Mouse (Mus musculus) myocyte (in vitro differentiated cells): ENCODE measurements around the gene 6430571L13Rik. TPM values are rescaled to one million over a fixed set of nuclear protein-coding genes. Genes with fewer than 3 reads are reported as not detected.

ENCODE experiments used
- H3K27me3 ChIP-seq: one replicate; pipeline ENCODE4 v1.6.1; 2011; ENCODE audit not compliant: control insufficient read depth, insufficient read depth, insufficient read length
- H3K36me3 ChIP-seq: one replicate; pipeline ENCODE4 v1.6.1; 2011; ENCODE audit not compliant: control insufficient read depth, insufficient read depth
- H3K4me2 ChIP-seq: one replicate; pipeline ENCODE4 v1.6.1; 2011; ENCODE audit warnings: low read depth, control low read depth
- H3K4me3 ChIP-seq: one replicate; pipeline ENCODE4 v1.5.1; 2011; ENCODE audit warnings: mild to moderate bottlenecking, control low read depth, moderate library complexity
- H3K79me2 ChIP-seq: one replicate; pipeline ENCODE4 v1.6.1; 2011; ENCODE audit not compliant: control insufficient read depth, insufficient read depth
- H3ac ChIP-seq: one replicate; pipeline ENCODE4 v1.6.1; 2011; ENCODE audit not compliant: control insufficient read depth, insufficient read length
- CEBPB ChIP-seq: IDR thresholded peaks from 2 replicates; pipeline ENCODE4 v1.6.1; 2011; ENCODE audit warnings: mild to moderate bottlenecking, moderate library complexity; ENCODE audit not compliant: poor library complexity, insufficient read depth, severe bottlenecking
- E2F4 ChIP-seq: IDR thresholded peaks from one replicate; pipeline ENCODE4 v1.6.1; 2011; ENCODE audit warnings: mild to moderate bottlenecking, control low read depth, moderate library complexity; ENCODE audit not compliant: insufficient read depth
- MAX ChIP-seq: IDR thresholded peaks from one replicate; pipeline ENCODE4 v1.6.1; 2011; ENCODE audit warnings: low read depth, mild to moderate bottlenecking, control low read depth
- MYOD1 ChIP-seq, 3 experiments: IDR thresholded peaks; one replicate each; pipeline ENCODE4 v1.6.1; 2011; ENCODE audit warnings: control low read depth in 2 of 3, low read depth in 2 of 3, mild to moderate bottlenecking in 2 of 3, moderate library complexity in 1 of 3; ENCODE audit not compliant: insufficient read length in 2 of 3, control insufficient read depth in 1 of 3
- MYOG ChIP-seq, 3 experiments: IDR thresholded peaks; one replicate each; pipeline ENCODE4 v1.6.1; 2011; ENCODE audit warnings: control low read depth in 2 of 3, low read depth in 2 of 3, mild to moderate bottlenecking in 2 of 3; ENCODE audit not compliant: insufficient read length in 2 of 3, control insufficient read depth in 1 of 3, insufficient read depth in 1 of 3
- POLR2A ChIP-seq: IDR thresholded peaks from one replicate; pipeline ENCODE4 v1.6.1; 2011; ENCODE audit warnings: low read depth, mild to moderate bottlenecking, control low read depth, moderate library complexity; ENCODE audit not compliant: insufficient read length
- POLR2AphosphoS2 ChIP-seq: IDR thresholded peaks from one replicate; pipeline ENCODE4 v1.6.1; 2011; ENCODE audit warnings: low read depth, control low read depth; ENCODE audit not compliant: insufficient read length
- REST ChIP-seq: IDR thresholded peaks from one replicate; pipeline ENCODE4 v1.6.1; 2011; ENCODE audit warnings: mild to moderate bottlenecking, control low read depth, moderate library complexity; ENCODE audit not compliant: insufficient read depth, insufficient read length
- SRF ChIP-seq: IDR thresholded peaks from one replicate; pipeline ENCODE4 v1.6.1; 2011; ENCODE audit warnings: low read depth; ENCODE audit not compliant: control insufficient read depth, insufficient read length
- TCF12 ChIP-seq: IDR thresholded peaks from one replicate; pipeline ENCODE4 v1.6.1; 2011; ENCODE audit warnings: mild to moderate bottlenecking, control low read depth; ENCODE audit not compliant: poor library complexity, insufficient read depth, severe bottlenecking
- TCF3 ChIP-seq: IDR thresholded peaks from one replicate; pipeline ENCODE4 v1.6.1; 2011; ENCODE audit warnings: low read depth, control low read depth; ENCODE audit not compliant: insufficient read length
- USF1 ChIP-seq: IDR thresholded peaks from one replicate; pipeline ENCODE4 v1.6.1; 2011; ENCODE audit warnings: low read depth, mild to moderate bottlenecking, control low read depth, moderate library complexity
- polyA plus RNA-seq: library from polyadenylated mRNA; unstranded; fragments of >200 nt; fragmentation: generic; extraction: Trizol; gene quantifications from one replicate; pipeline ENCODE4 v1.2.1, GENCODE M21; 2012; ENCODE audit warnings: missing spikeins

6430571L13Rik gene
- polyA plus RNA-seq, 1 experiment: 0.38 TPM

DNA sequence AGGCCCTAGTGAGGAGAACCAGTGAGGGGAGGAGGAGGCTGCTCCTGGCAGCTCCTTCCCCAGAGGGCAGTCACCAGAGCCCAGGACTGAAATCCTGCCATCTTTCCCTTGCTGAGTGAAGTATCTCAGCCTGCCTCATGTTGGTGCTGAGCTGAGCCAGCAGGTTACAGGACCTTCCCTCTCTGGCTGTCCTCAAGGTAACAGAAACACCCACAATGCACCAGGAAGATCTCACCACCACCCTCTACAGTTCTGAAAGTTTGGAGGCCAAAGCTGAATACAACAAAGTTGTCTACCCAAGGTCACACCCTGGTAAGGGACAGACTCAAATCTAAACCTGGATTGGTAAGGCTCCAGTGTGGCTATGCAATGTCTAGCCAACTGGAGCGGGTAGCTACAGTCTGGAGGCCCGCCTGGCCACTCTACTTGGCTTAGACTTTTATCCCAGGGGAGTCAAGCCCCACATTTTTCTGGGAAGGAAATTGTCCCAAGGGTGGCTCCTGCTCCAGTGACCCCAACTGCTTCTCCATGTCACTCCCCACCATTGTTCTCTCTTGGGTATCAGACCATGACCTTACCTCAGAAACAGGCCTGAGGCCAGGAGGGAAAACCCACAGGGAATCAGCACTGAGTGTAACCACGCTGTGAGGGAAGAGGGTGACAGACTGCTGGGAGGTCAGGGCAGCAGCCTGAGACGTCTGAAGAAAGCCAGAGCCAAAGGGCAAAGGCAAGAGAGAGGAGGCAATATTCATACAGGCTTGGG is 15.4 kb upstream of the 6430571L13Rik start:
- H3K79me2 ChIP-seq: no peaks in the 10 kb centered on the region
- no peak overlapping the region for H3K4me2 ChIP-seq
- no peak for TF ChIP-seq MYOD1 (IDR thresholded peaks at IDR 0.05; ENCODE audit: control insufficient read depth in 1 of 3, insufficient read length in 2 of 3, low read depth in 2 of 3)
- TF ChIP-seq MAX: no peak
- TF ChIP-seq SRF: no peak
- TF ChIP-seq USF1: no peak
- no peak for TF ChIP-seq POLR2A
- no peak for TF ChIP-seq REST
- TF ChIP-seq MYOG (IDR thresholded peaks at IDR 0.05; ENCODE audit: control insufficient read depth in 1 of 3, insufficient read depth in 1 of 3, insufficient read length in 2 of 3, low read depth in 2 of 3): no peak
- no peaks in the 10 kb centered on the region for H3K36me3 ChIP-seq
- no peak overlapping the region for H3ac ChIP-seq
- no peaks in the 10 kb centered on the region for H3K27me3 ChIP-seq
- no peak overlapping the region for H3K4me3 ChIP-seq

DNA sequence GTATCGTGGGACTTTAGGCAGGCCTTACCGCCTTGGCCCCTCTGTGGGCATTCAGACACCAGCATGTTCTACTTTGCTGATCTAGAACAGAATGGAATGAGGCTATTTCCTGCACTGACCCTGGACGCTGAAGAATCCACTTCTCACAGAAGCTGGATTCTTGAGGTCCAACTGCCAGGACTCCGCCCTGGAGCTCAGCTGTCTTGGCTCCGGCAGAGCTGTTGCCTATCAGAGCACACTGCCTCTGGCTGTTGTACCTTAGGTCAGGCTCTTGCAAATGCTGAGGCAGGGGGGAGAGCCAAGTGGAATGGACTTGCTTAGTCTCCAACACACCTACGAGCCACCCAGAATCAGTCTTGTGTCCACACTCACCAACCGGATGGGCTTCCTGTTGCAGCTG is 14.5 kb upstream of the 6430571L13Rik start:
- TF ChIP-seq MYOD1 (IDR thresholded peaks at IDR 0.05; ENCODE audit: control insufficient read depth in 1 of 3, insufficient read length in 2 of 3, low read depth in 2 of 3) (peak in 2 of 3 experiments; percentile 53 to 67), POLR2A (no peak), CEBPB (no peak), MYOG (IDR thresholded peaks at IDR 0.05; ENCODE audit: control insufficient read depth in 1 of 3, insufficient read depth in 1 of 3, insufficient read length in 2 of 3, low read depth in 2 of 3) (peak; percentile 38 to 90 (median 57))

DNA sequence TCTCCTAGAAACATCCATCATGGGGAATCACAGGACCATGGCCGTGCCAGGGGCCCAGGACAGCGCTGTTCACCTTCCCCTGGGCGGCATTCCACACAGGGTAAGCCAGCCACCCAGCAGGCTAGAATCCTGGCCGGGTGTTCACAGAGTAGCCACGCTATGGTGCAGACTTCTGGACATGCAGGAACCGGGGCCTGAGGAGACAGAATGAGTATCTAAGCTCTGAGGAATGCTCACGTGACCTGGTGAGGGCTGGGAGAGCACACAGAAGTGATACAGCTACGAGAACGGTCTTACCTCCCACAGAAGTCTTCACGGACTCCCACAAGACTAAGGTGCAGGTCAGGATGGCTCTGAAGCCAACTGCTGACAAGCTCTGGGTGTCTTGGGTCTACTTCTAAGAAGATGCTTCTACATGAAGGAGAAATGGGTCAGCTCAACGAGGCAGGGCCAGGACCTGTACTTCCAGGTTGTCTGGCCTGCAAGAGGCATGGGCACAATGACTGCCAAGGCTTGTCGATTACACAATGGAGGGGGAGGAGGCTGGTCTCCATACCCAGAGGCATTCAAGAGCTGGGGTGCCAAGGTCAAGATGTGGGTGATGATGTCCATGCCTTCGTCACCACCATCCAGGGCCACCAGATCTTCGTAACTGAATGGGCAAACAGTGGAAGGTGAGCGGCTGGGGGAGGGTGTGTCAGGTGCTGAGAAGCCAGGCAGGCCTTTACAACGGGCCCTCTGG is 12.4 kb upstream of the 6430571L13Rik start:
- Histone ChIP-seq H3ac (no peak overlapping the region), H3K79me2 (no peaks in the 10 kb centered on the region), H3K4me3 (no peak overlapping the region), H3K4me2 (no peak overlapping the region), H3K27me3 (no peaks in the 10 kb centered on the region), H3K36me3 (no peaks in the 10 kb centered on the region)
- no peak for TF ChIP-seq MYOG (IDR thresholded peaks at IDR 0.05; ENCODE audit: control insufficient read depth in 1 of 3, insufficient read depth in 1 of 3, insufficient read length in 2 of 3, low read depth in 2 of 3)
- no peak for TF ChIP-seq MAX
- no peak for TF ChIP-seq TCF12

More for the DNA sequence above, 14.5 kb upstream of the 6430571L13Rik start:
- Histone ChIP-seq H3K4me2 (no peak overlapping the region), H3K36me3 (no peaks in the 10 kb centered on the region), H3K27me3 (no peaks in the 10 kb centered on the region), H3ac (no peak overlapping the region), H3K4me3 (no peak overlapping the region), H3K79me2 (no peaks in the 10 kb centered on the region)

DNA sequence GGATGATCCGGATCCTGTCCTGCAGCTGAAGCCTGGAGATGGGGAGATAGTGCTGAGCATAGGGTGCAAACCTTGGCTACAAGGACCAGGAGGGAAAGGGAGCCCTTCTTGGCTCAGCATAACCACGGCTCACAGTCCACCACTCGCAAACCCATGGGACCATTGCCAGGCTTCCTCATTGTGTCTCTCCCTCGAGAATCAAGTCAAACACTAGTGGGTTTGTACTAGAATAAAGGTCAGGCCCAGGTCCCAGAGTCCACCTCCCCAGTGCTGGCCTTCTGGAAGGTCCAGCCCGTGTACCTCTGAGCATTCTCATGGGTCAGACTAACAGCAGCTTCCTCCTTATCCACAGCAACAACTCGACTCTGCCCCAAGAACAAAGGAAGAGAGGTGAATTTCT is 9.6 kb upstream of the 6430571L13Rik start:
- no peak overlapping the region for H3ac ChIP-seq
- TF ChIP-seq TCF3 (no peak), POLR2A (no peak), MYOD1 (IDR thresholded peaks at IDR 0.05; ENCODE audit: control insufficient read depth in 1 of 3, insufficient read length in 2 of 3, low read depth in 2 of 3) (no peak), E2F4 (no peak), TCF12 (no peak), USF1 (no peak), CEBPB (no peak), SRF (no peak), MYOG (IDR thresholded peaks at IDR 0.05; ENCODE audit: control insufficient read depth in 1 of 3, insufficient read depth in 1 of 3, insufficient read length in 2 of 3, low read depth in 2 of 3) (no peak), POLR2AphosphoS2 (no peak), MAX (no peak), REST (no peak)
- no peak overlapping the region for H3K4me2 ChIP-seq
- no peaks in the 10 kb centered on the region for H3K79me2 ChIP-seq
- no peaks in the 10 kb centered on the region for H3K27me3 ChIP-seq
- H3K4me3 ChIP-seq: no peak overlapping the region
- no peaks in the 10 kb centered on the region for H3K36me3 ChIP-seq

DNA sequence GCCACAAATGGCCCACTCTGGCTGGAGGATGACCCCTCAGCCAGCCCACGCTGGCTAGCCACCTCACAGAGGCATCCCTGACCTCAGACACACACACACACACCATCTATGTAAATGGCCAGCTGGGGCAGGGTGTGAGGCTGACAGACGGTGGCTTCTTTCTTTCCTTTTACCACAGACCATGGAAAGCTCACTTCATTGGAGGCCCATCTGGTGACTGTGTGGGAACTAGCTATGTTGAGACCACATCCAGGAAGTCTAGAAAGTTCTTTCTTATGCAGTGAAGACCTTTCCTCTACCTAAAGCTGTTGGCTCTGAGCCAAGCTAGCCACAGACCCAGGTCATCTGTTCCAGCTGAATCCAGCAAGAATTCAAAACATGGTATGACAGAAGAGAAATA is 6.7 kb upstream of the 6430571L13Rik start:
- no peak for TF ChIP-seq REST
- TF ChIP-seq MYOG (IDR thresholded peaks at IDR 0.05; ENCODE audit: control insufficient read depth in 1 of 3, insufficient read depth in 1 of 3, insufficient read length in 2 of 3, low read depth in 2 of 3): no peak
- no peak for TF ChIP-seq MAX
- TF ChIP-seq POLR2AphosphoS2: no peak
- no peak for TF ChIP-seq TCF12
- no peak for TF ChIP-seq CEBPB
- TF ChIP-seq MYOD1 (IDR thresholded peaks at IDR 0.05; ENCODE audit: control insufficient read depth in 1 of 3, insufficient read length in 2 of 3, low read depth in 2 of 3): no peak
- TF ChIP-seq USF1: no peak
- no peak for TF ChIP-seq TCF3
- TF ChIP-seq SRF: no peak
- TF ChIP-seq E2F4: no peak
- no peak for TF ChIP-seq POLR2A
- Histone ChIP-seq H3K27me3 (no peaks in the 10 kb centered on the region), H3K79me2 (no peaks in the 10 kb centered on the region), H3K4me3 (no peak overlapping the region), H3K4me2 (no peak overlapping the region), H3ac (no peak overlapping the region), H3K36me3 (no peaks in the 10 kb centered on the region)
